Mouse (Mus musculus) limb, embryonic 15.5 days (tissue): ENCODE measurements around the gene Syce1l. TPM values are rescaled to one million over a fixed set of nuclear protein-coding genes. Genes with fewer than 3 reads are reported as not detected.

Source experiments
- ATAC-seq: fragments of 200-750 bp; cut with Nextera tagmentation; 2 replicates; pipeline ENCODE4 v1.8.0; 2017; ENCODE audit warnings: low read depth, moderate TSS enrichment; ENCODE audit not compliant: insufficient number of reproducible peaks, low FRiP score, low TSS enrichment
- H3K27ac ChIP-seq: fragments of 300-500 bp; sonication (generic); 2 replicates; pipeline ENCODE4 v1.5.1; 2015; ENCODE audit warnings: moderate library complexity, mild to moderate bottlenecking, inconsistent platforms
- H3K27me3 ChIP-seq: fragments of 300-500 bp; sonication (generic); 2 replicates; pipeline ENCODE4 v1.6.1; 2015; ENCODE audit warnings: inconsistent platforms
- H3K36me3 ChIP-seq: fragments of 300-500 bp; sonication (generic); 2 replicates; pipeline ENCODE4 v1.6.1; 2015; ENCODE audit warnings: inconsistent platforms
- H3K4me1 ChIP-seq: fragments of 300-500 bp; sonication (generic); 2 replicates; pipeline ENCODE4 v1.6.1; 2015; ENCODE audit warnings: inconsistent platforms
- H3K4me2 ChIP-seq: fragments of 300-500 bp; sonication (generic); 2 replicates; pipeline ENCODE4 v1.6.1; 2015; ENCODE audit warnings: mild to moderate bottlenecking, inconsistent platforms
- H3K4me3 ChIP-seq: fragments of 300-500 bp; sonication (generic); 2 replicates; pipeline ENCODE4 v1.5.1; 2015; ENCODE audit warnings: mild to moderate bottlenecking, inconsistent platforms
- H3K9ac ChIP-seq: fragments of 300-500 bp; sonication (generic); 2 replicates; pipeline ENCODE4 v1.6.1; 2015; ENCODE audit warnings: inconsistent platforms
- H3K9me3 ChIP-seq: fragments of 300-500 bp; sonication (generic); 2 replicates; pipeline ENCODE4 v1.6.1; 2016; ENCODE audit warnings: inconsistent platforms
- WGBS: fragments of 180-500 bp; shearing (Covaris S2); methylation state at CpG from one replicate; pipeline ENCODE4 v1.1.7; 2015; 5-methylcytosine and 5-hydroxymethylcytosine counted together
- polyA plus RNA-seq: library from polyadenylated mRNA; unstranded; fragments of >200 nt; fragmentation: Nextera tagmentation; extraction: Ambion mirVana; gene quantifications from 2 replicates; pipeline ENCODE4 v1.2.1, GENCODE M21; 2015

The Syce1l gene
- polyA plus RNA-seq, 1 experiment from 2014 or later, result not detected

DNA sequence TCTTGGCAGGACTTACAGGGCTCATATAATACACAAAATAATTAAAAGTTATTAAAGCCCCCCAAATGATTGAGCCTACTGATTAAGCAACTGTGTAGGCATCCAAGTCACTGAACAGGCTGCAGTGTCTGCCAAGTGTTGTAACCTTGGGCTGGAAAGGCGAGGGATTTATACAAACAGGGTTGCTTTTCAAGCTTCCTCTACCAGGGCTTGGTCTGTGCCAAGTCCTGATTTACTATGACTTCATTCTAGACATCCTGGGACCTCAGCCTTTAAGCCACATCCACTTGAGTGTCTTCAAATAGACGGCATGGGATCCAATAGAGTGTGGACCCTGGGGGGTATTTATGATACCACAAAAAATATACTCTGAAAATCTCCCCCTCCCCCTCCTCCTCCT lies 32.3 kb downstream of the Syce1l start:
- Histone ChIP-seq H3K4me1 (peaks cover 6% of the 10 kb centered on the region; the same call in 1 of the 2 replicates), H3K27ac (no peak overlapping the region), H3K9ac (no peak overlapping the region), H3K9me3 (no peaks in the 10 kb centered on the region), H3K27me3 (peaks cover 8% of the 10 kb centered on the region; the same call in 1 of the 2 replicates), H3K4me2 (no peak overlapping the region), H3K36me3 (no peaks in the 10 kb centered on the region), H3K4me3 (no peak overlapping the region)
- WGBS, result 57% methylated on average over 2 of the region's 2 CpGs
- no peak for ATAC-seq

DNA sequence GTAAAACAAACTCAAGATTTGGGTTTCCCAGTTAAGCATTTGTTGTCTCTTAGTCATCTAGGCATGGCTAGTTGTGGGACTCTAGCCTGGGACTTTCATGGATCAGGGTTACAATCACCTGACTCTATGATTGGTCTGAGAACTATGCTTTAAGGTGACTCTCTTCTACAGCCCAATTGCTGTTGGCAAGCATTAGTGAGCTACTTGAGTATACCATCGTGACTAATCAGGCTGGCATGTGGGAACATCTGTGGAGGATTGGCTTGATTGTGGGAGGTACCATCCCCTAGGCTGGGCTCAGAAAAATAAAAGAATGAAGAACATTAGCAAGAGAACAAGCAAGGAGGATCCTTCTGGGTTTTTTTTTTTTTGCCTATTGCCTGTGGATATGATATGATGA lies 33.8 kb downstream of the Syce1l start:
- Histone ChIP-seq H3K4me2 (no peak overlapping the region), H3K27me3 (peaks cover 4% of the 10 kb centered on the region; the same call in 1 of the 2 replicates), H3K9ac (no peak overlapping the region), H3K9me3 (no peaks in the 10 kb centered on the region), H3K36me3 (no peaks in the 10 kb centered on the region), H3K4me1 (peaks cover 6% of the 10 kb centered on the region; the same call in 1 of the 2 replicates), H3K27ac (no peak overlapping the region), H3K4me3 (no peak overlapping the region)
- WGBS, result 85% methylated on average over 1 of the region's 1 CpGs
- ATAC-seq, result no peak

DNA sequence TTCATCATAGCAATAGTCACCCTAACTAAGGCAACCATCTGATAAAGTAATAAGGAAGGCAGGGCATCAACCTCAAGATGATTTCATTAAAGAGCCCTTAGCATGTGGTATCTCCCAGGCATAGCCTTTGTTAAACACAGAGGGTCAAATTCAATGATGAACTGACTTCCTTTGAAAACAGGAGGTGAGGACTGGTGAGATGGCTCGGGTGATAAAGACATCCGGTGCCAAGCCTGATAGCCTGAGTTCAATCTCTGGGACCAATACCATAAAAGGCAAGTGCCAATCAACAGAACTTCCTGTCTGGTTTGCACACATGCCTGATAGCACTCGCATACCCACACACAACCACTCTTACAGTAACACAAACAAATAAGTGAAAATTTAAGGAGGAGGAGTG lies 36.3 kb downstream of the Syce1l start:
- WGBS, result 66% methylated on average over 3 of the region's 3 CpGs
- Histone ChIP-seq H3K9me3 (no peaks in the 10 kb centered on the region), H3K27me3 (peaks cover 4% of the 10 kb centered on the region; the same call in 1 of the 2 replicates), H3K4me1 (no peaks in the 10 kb centered on the region), H3K27ac (no peak overlapping the region), H3K4me3 (no peak overlapping the region), H3K4me2 (no peak overlapping the region), H3K36me3 (no peaks in the 10 kb centered on the region), H3K9ac (no peak overlapping the region)
- ATAC-seq, result no peak

DNA sequence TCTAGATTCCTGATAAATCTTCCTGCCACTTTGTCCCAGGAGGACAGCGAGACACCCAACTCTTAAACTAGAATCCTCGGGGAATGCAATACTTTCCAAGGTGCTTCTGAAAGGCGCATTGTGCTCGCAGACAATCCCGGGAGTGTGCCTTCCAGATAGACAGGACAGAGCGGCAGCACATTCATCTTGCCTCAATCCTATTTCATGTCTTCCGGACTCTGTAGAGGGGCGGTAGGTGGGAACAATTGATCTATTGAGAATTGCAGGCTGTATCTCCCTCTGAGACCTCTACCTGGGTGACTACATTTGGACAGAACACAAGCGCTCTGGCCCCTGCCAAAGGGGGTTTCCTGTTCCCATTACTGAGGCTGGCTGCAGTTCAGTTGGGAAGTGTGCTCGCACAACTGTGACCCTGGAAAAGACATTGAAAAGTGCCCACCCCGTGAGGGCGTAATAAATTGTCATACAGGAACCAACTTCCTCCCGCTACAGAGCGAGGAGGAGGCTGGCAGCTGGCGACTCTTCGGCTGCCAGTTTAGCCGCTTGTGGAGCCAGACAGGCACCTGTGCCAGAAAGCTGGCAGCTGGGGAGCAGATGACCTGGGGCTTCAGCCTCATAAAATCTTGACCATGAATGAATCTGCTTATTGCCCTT lies 45.0 kb downstream of the Syce1l start:
- Histone ChIP-seq H3K9me3 (no peaks in the 10 kb centered on the region), H3K9ac (no peak overlapping the region), H3K27me3 (peaks cover 16% of the 10 kb centered on the region), H3K36me3 (no peaks in the 10 kb centered on the region), H3K4me3 (no peak overlapping the region), H3K4me1 (peaks cover 13% of the 10 kb centered on the region), H3K27ac (no peak overlapping the region), H3K4me2 (no peak overlapping the region)
- 47% methylated on average over 17 of the region's 17 CpGs for WGBS
- ATAC-seq, result no peak

DNA sequence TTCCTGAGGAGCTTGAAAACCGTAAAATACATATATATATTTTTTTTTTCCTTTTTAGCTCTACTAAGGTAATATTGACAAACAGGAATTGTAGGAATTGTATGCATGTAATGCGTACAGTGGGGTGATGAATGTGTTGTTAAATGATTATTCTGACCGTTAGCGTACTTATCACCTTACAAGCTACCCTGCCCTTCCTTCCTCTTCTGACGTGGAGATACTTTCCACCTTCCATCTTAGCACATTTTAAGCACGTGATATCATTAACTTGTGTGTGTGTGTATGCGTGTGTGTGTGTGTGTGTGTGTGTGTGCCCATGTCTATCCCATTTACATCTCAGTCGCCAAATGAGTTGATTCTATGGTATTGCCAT lies 45.5 kb downstream of the Syce1l start:
- ATAC-seq, result no peak
- WGBS, result 70% methylated on average over 8 of the region's 8 CpGs
- Histone ChIP-seq H3K4me3 (no peak overlapping the region), H3K4me2 (no peak overlapping the region), H3K36me3 (no peaks in the 10 kb centered on the region), H3K27me3 (peaks cover 16% of the 10 kb centered on the region), H3K4me1 (peaks cover 13% of the 10 kb centered on the region), H3K9ac (no peak overlapping the region), H3K9me3 (no peaks in the 10 kb centered on the region), H3K27ac (no peak overlapping the region)

DNA sequence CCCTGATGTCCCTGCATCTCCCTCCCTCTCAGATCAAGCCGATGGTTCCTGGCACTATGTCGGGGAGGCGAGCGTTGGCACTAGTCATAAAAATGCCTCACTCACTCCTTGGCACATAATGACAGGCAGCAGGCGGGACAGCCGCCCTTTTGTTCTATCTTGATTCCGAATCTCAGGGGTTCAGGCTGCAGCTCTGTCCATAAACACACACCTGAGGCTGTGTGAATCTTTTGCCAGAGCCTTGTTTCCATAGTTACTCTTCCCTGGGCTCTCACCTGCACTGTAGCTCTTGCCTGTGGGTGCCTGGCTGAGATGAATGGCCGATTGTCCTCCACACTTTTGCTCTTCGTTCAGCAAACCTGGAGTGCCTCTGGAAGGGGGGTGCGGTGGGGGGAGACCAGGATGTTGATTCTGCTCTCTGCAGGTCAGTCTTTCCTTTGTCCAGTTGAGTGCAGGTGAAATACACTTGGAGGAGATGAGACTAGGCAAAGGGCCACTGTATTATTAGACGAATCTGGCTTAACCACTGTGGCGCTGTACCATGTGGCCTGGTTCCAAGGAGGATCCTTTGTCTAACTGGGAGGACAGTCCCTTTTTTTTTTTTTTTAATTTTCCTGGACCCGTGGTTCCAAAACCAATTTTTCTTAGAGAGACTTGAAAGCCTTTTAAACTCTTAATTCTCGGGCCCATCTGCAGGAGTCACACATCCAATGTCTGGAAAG lies 48.8 kb downstream of the Syce1l start:
- Histone ChIP-seq H3K36me3 (no peaks in the 10 kb centered on the region), H3K9me3 (no peaks in the 10 kb centered on the region), H3K9ac (no peak overlapping the region), H3K27ac (no peak overlapping the region), H3K4me1 (peaks cover 13% of the 10 kb centered on the region), H3K4me3 (no peak overlapping the region), H3K4me2 (no peak overlapping the region), H3K27me3 (peaks cover 16% of the 10 kb centered on the region)
- no peak for ATAC-seq
- 43% methylated on average over 14 of the region's 14 CpGs for WGBS

DNA sequence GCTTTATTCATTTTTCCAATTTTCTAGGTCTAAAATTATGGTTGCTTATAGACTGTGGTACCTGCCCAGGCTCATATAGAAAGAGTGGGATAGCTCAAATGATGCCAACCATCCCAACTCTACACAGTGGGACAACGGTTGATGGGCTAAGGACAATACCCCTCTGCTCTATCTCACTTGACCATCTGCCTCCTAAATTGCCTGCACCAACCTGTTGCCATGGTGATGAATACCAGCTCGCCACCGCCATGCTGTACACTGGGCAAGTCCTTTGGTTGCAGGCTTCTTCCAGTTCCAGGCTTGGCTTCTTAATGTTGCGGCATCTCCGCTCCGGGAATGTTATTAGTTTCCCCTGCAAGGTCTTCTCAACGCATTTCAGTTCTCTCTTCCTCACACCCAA lies 62.0 kb downstream of the Syce1l start:
- no peak overlapping the region for H3K9ac ChIP-seq
- no peak overlapping the region for H3K4me2 ChIP-seq
- H3K4me3 ChIP-seq, result no peak overlapping the region
- no peaks in the 10 kb centered on the region for H3K4me1 ChIP-seq
- WGBS, result 82% methylated on average over 7 of the region's 7 CpGs
- no peak overlapping the region for H3K27ac ChIP-seq
- H3K36me3 ChIP-seq, result no peaks in the 10 kb centered on the region
- no peaks in the 10 kb centered on the region for H3K9me3 ChIP-seq
- no peak for ATAC-seq
- H3K27me3 ChIP-seq, result peaks cover 46% of the 10 kb centered on the region

Other genes with a start within 250 kb of the Syce1l start
- gene Mon1b, start 7.6 kb upstream of the Syce1l start, polyA plus RNA-seq, result 7.9 and 8.2 TPM in 2 replicates
- 2.9 and 3.6 TPM in 2 replicates for gene Adamts18, start 205.5 kb downstream of the Syce1l start, polyA plus RNA-seq